Mouse (Mus musculus): ENCODE results near the gene Vps26a. TPM values are rescaled to one million over a fixed set of nuclear protein-coding genes. Genes with fewer than 3 reads are reported as not detected.

Vps26a gene
- total and polyA plus RNA-seq, 2 experiments from 2014 or later = 51.0 to 78.5 TPM

- Histone ChIP-seq H3K4me3 (ENCODE audit: low read depth, low read length) (peak overlapping the region; percentile 76), H3K27ac (ENCODE audit: low read depth) (peak overlapping the region; percentile 78), H3K27me3 (ENCODE audit: control insufficient read depth, insufficient read depth, low read length) (no peaks in the 10 kb centered on the region), H3K4me2 (ENCODE audit: low read depth, low read length) (peak overlapping the region; percentile 62), H3K9ac (replicated peaks; ENCODE audit: low read depth, low read length) (no peak overlapping the region), H3K4me1 (ENCODE audit: control insufficient read depth, insufficient read depth) (peaks cover 8% of the 10 kb centered on the region; the same call in 1 of the 2 replicates), H3K9me3 (replicated peaks; ENCODE audit: control insufficient read depth, low read length) (no peaks in the 10 kb centered on the region), H3K36me3 (replicated peaks; ENCODE audit: control insufficient read depth, insufficient read depth, low read length) (peaks cover 25% of the 10 kb centered on the region)
- 43% methylated on average over 18 of the region's 18 CpGs for WGBS
- DNase-seq (ENCODE audit: low spot score) = no peak
- no peak for TF ChIP-seq CTCF (IDR thresholded peaks at IDR 0.05; ENCODE audit: low read depth)
- TF ChIP-seq EP300 (IDR thresholded peaks at IDR 0.05; ENCODE audit: low read depth) = no peak
- ATAC-seq (ENCODE audit: insufficient read depth, low read depth) = peak; percentile 3; the same call in 1 of the 2 replicates
Observed at GRCm38 (mm10) chr10:62450280-62450640, 36.3 kb downstream of the Vps26a start.

- peaks cover 31% of the 10 kb centered on the region for H3K36me3 ChIP-seq (replicated peaks; ENCODE audit: control insufficient read depth, insufficient read depth, low read length)
- H3K27ac ChIP-seq (ENCODE audit: low read depth) = peak within 1 kb of the TSS; percentile 78
- H3K27me3 ChIP-seq (ENCODE audit: control insufficient read depth, insufficient read depth, low read length) = no peaks in the 10 kb centered on the region
- peak within 1 kb of the TSS; percentile 76 for H3K4me3 ChIP-seq (ENCODE audit: low read depth, low read length)
- H3K9ac ChIP-seq (replicated peaks; ENCODE audit: low read depth, low read length) = peak within 1 kb of the TSS; percentile 88
- no peaks in the 10 kb centered on the region for H3K9me3 ChIP-seq (replicated peaks; ENCODE audit: control insufficient read depth, low read length)
- DNase-seq (ENCODE audit: low spot score) = peak; percentile 91
- under 1% methylated on average over 73 of the region's 73 CpGs for WGBS
- H3K4me2 ChIP-seq (ENCODE audit: low read depth, low read length) = peak within 1 kb of the TSS; percentile 62
- peaks cover 8% of the 10 kb centered on the region; the same call in 1 of the 2 replicates for H3K4me1 ChIP-seq (ENCODE audit: control insufficient read depth, insufficient read depth)
- TF ChIP-seq EP300 (IDR thresholded peaks at IDR 0.05; ENCODE audit: low read depth) = no peak; the same call in 1 of the 2 replicates
- TF ChIP-seq CTCF (IDR thresholded peaks at IDR 0.05; ENCODE audit: low read depth) = no peak
- peak; percentile 87 for ATAC-seq (ENCODE audit: insufficient read depth, low read depth)
Observed at GRCm38 (mm10) chr10:62449364-62450279, 37.0 kb downstream of the Vps26a start, which contains the start of the genes 4930507D05Rik and Supv3l1. Gene 4930507D05Rik, plus strand, starts transcription at chr10:62449489. Gene Supv3l1, minus strand, starts transcription at chr10:62449738.

GRCm38 (mm10) chr10:62430427-62430826 lies 56.2 kb downstream of the Vps26a start:
- Histone ChIP-seq H3K36me3 (replicated peaks; ENCODE audit: control insufficient read depth, insufficient read depth, low read length) (peaks cover 78% of the 10 kb centered on the region), H3K9me3 (replicated peaks; ENCODE audit: control insufficient read depth, low read length) (no peaks in the 10 kb centered on the region), H3K27me3 (ENCODE audit: control insufficient read depth, insufficient read depth, low read length) (no peaks in the 10 kb centered on the region), H3K4me1 (ENCODE audit: control insufficient read depth, insufficient read depth) (no peaks in the 10 kb centered on the region), H3K27ac (ENCODE audit: low read depth) (no peak overlapping the region), H3K4me3 (ENCODE audit: low read depth, low read length) (no peak overlapping the region), H3K4me2 (ENCODE audit: low read depth, low read length) (no peak overlapping the region), H3K9ac (replicated peaks; ENCODE audit: low read depth, low read length) (no peak overlapping the region)
- DNase-seq (ENCODE audit: low spot score) (no peak), ATAC-seq (ENCODE audit: insufficient read depth, low read depth) (no peak)
- TF ChIP-seq CTCF (IDR thresholded peaks at IDR 0.05; ENCODE audit: low read depth) (no peak), EP300 (IDR thresholded peaks at IDR 0.05; ENCODE audit: low read depth) (no peak)
- WGBS = 91% methylated on average over 5 of the region's 5 CpGs

- 43% methylated on average over 9 of the region's 9 CpGs for WGBS
- no peak; the same call in 1 of the 2 replicates for ATAC-seq (ENCODE audit: insufficient read depth, low read depth)
- no peak overlapping the region for H3K4me3 ChIP-seq (ENCODE audit: low read depth, low read length)
- no peak overlapping the region for H3K9ac ChIP-seq (replicated peaks; ENCODE audit: low read depth, low read length)
- TF ChIP-seq EP300 (IDR thresholded peaks at IDR 0.05; ENCODE audit: low read depth) = no peak
- no peak for TF ChIP-seq CTCF (IDR thresholded peaks at IDR 0.05; ENCODE audit: low read depth)
- H3K4me2 ChIP-seq (ENCODE audit: low read depth, low read length) = no peak overlapping the region
- H3K27ac ChIP-seq (ENCODE audit: low read depth) = no peak overlapping the region
- DNase-seq (ENCODE audit: low spot score) = peak; percentile 6
- H3K4me1 ChIP-seq (ENCODE audit: control insufficient read depth, insufficient read depth) = 0 out of 2 replicates have a peak, but pooled peaks cover 6% of the 10 kb centered on the region
- H3K9me3 ChIP-seq (replicated peaks; ENCODE audit: control insufficient read depth, low read length) = no peaks in the 10 kb centered on the region
- no peaks in the 10 kb centered on the region for H3K27me3 ChIP-seq (ENCODE audit: control insufficient read depth, insufficient read depth, low read length)
- peaks cover 27% of the 10 kb centered on the region for H3K36me3 ChIP-seq (replicated peaks; ENCODE audit: control insufficient read depth, insufficient read depth, low read length)
Observed at GRCm38 (mm10) chr10:62425081-62425871, 61.3 kb downstream of the Vps26a start.

- Histone ChIP-seq H3K4me1 (ENCODE audit: control insufficient read depth, insufficient read depth) (0 out of 2 replicates have a peak, but pooled peaks cover 6% of the 10 kb centered on the region), H3K4me3 (ENCODE audit: low read depth, low read length) (no peak within 1 kb of the TSS), H3K36me3 (replicated peaks; ENCODE audit: control insufficient read depth, insufficient read depth, low read length) (no peaks in the 10 kb centered on the region), H3K27me3 (ENCODE audit: control insufficient read depth, insufficient read depth, low read length) (no peaks in the 10 kb centered on the region), H3K9ac (replicated peaks; ENCODE audit: low read depth, low read length) (no peak within 1 kb of the TSS), H3K4me2 (ENCODE audit: low read depth, low read length) (no peak within 1 kb of the TSS), H3K27ac (ENCODE audit: low read depth) (no peak within 1 kb of the TSS), H3K9me3 (replicated peaks; ENCODE audit: control insufficient read depth, low read length) (no peaks in the 10 kb centered on the region)
- ATAC-seq (ENCODE audit: insufficient read depth, low read depth) (no peak), DNase-seq (ENCODE audit: low spot score) (no peak)
- 66% methylated on average over 15 of the region's 15 CpGs for WGBS
- no peak for TF ChIP-seq EP300 (IDR thresholded peaks at IDR 0.05; ENCODE audit: low read depth)
- TF ChIP-seq CTCF (IDR thresholded peaks at IDR 0.05; ENCODE audit: low read depth) = no peak
Observed at GRCm38 (mm10) chr10:62422255-62422654, 64.3 kb downstream of the Vps26a start, which contains the start of gene Hkdc1. Gene Hkdc1, minus strand, starts transcription at chr10:62422491.

All from heart, postnatal 0 days (tissue).